Mouse (Mus musculus) thymus, adult 18-20 months (tissue): ENCODE measurements around the gene Clstn3.
"Not testable (repeated sequence)": the region's sequence is repeated elsewhere in the genome, so short reads cannot be mapped to it uniquely, and the experiment has no call there.

Experiments
- DNase-seq, 2 experiments: peaks; one replicate each; pipeline ENCODE4 v3.0.0; 2022; ENCODE audit warnings: mixed read lengths in 2 of 2

Gene Clstn3

GRCm38 (mm10) chr6:124448186-124448852, 16.3 kb downstream of the Clstn3 start:
- DNase-seq, result no peak

GRCm38 (mm10) chr6:124447356-124447755, 17.2 kb downstream of the Clstn3 start:
- DNase-seq, result no peak

- DNase-seq, result no peak
These were observed 18.1 kb downstream of the Clstn3 start for GRCm38 (mm10) chr6:124446459-124446858.

GRCm38 (mm10) chr6:124446024-124446423, 18.6 kb downstream of the Clstn3 start:
- no peak for DNase-seq

- DNase-seq, result no peak
These were observed 21.3 kb downstream of the Clstn3 start for GRCm38 (mm10) chr6:124443338-124443737.

- DNase-seq, result no peak
These were observed 28.3 kb downstream of the Clstn3 start for GRCm38 (mm10) chr6:124436245-124436644.

GRCm38 (mm10) chr6:124435173-124435572, 29.4 kb downstream of the Clstn3 start:
- DNase-seq, result no peak

- no peak for DNase-seq
These were observed 30.8 kb downstream of the Clstn3 start for GRCm38 (mm10) chr6:124433688-124434324.

- DNase-seq, result no peak
These were observed 33.7 kb downstream of the Clstn3 start for GRCm38 (mm10) chr6:124430784-124431495.

- DNase-seq, result no peak
These were observed 34.2 kb downstream of the Clstn3 start for GRCm38 (mm10) chr6:124430379-124430778.

GRCm38 (mm10) chr6:124427791-124428576, 36.6 kb downstream of the Clstn3 start:
- DNase-seq, result no peak

GRCm38 (mm10) chr6:124427289-124427688, 37.3 kb downstream of the Clstn3 start:
- DNase-seq, result no peak

- no peak for DNase-seq
These were observed 38.0 kb downstream of the Clstn3 start for GRCm38 (mm10) chr6:124426604-124427003.

- no peak for DNase-seq
These were observed 39.1 kb downstream of the Clstn3 start for GRCm38 (mm10) chr6:124425523-124425922.

- not testable (repeated sequence) for DNase-seq
These were observed 39.6 kb downstream of the Clstn3 start for GRCm38 (mm10) chr6:124425042-124425441.

- DNase-seq, result no peak
These were observed 40.5 kb downstream of the Clstn3 start for GRCm38 (mm10) chr6:124424068-124424498.

GRCm38 (mm10) chr6:124418686-124419085, 45.9 kb downstream of the Clstn3 start:
- no peak for DNase-seq

GRCm38 (mm10) chr6:124415347-124416088, 49.1 kb downstream of the Clstn3 start:
- DNase-seq, result peak; percentile 70 to 76

- DNase-seq, result peak; percentile 84 to 90
These were observed 49.7 kb downstream of the Clstn3 start, which contains the start of gene Pex5 for GRCm38 (mm10) chr6:124414927-124415325. Gene Pex5, minus strand, starts transcription at chr6:124415067.

- DNase-seq, result peak; percentile 49 to 56
These were observed 50.3 kb downstream of the Clstn3 start for GRCm38 (mm10) chr6:124414150-124414926.

- no peak for DNase-seq
These were observed 50.8 kb downstream of the Clstn3 start for GRCm38 (mm10) chr6:124413770-124414149.
